Mouse (Mus musculus): ENCODE measurements around the gene Foxo1. TPM values are rescaled to one million over a fixed set of nuclear protein-coding genes. Genes with fewer than 3 reads are reported as not detected.

Foxo1 gene
- polyA plus RNA-seq, 2 experiments = 1.0 to 1.4 TPM

GRCm38 (mm10) chr3:52267293-52267651 lies 864 bp upstream of the Foxo1 start:
- Histone ChIP-seq H3K27me3 (ENCODE audit: control insufficient read depth, insufficient read depth, low read length) (peaks cover 26% of the 10 kb centered on the region), H3K9ac (replicated peaks) (peak overlapping the region; percentile 50), H3K27ac (no peak overlapping the region), H3K36me3 (replicated peaks; ENCODE audit: control insufficient read depth, insufficient read depth, low read depth) (no peaks in the 10 kb centered on the region), H3K9me3 (ENCODE audit: control insufficient read depth, low read length) (no peaks in the 10 kb centered on the region), H3K4me1 (replicated peaks; ENCODE audit: control insufficient read depth in 2 of 2, insufficient read depth in 2 of 2, low read length in 1 of 2) (peaks cover 6 to 9% of the 10 kb centered on the region in 2 experiments), H3K4me3 (ENCODE audit: insufficient read depth in 1 of 2, low read depth in 2 of 2, low read length in 2 of 2) (peak overlapping the region; percentile 68 to 74), H3K4me2 (ENCODE audit: low read depth) (peak overlapping the region; percentile 84)
- ATAC-seq (ENCODE audit: insufficient read depth) (no peak), DNase-seq (ENCODE audit: low read depth in 3 of 3, low spot score in 3 of 3) (peak in 1 of 3 experiments; percentile 27)
- no peak for TF ChIP-seq EP300 (IDR thresholded peaks at IDR 0.05; ENCODE audit: low read depth)
- TF ChIP-seq CTCF (IDR thresholded peaks at IDR 0.05; ENCODE audit: low read depth) = no peak
- under 1% methylated on average over 15 of the region's 15 CpGs for WGBS (ENCODE audit: insufficient replicate concordance)

- Histone ChIP-seq H3K4me2 (ENCODE audit: low read depth) (peak overlapping the region; percentile 84), H3K9me3 (ENCODE audit: control insufficient read depth, low read length) (no peaks in the 10 kb centered on the region), H3K27ac (no peak overlapping the region), H3K4me3 (ENCODE audit: insufficient read depth in 1 of 2, low read depth in 2 of 2, low read length in 2 of 2) (peak overlapping the region; percentile 68 to 84), H3K36me3 (replicated peaks; ENCODE audit: control insufficient read depth, insufficient read depth, low read depth) (no peaks in the 10 kb centered on the region), H3K4me1 (replicated peaks; ENCODE audit: control insufficient read depth in 2 of 2, insufficient read depth in 2 of 2, low read length in 1 of 2) (peaks cover 6 to 9% of the 10 kb centered on the region in 2 experiments), H3K27me3 (ENCODE audit: control insufficient read depth, insufficient read depth, low read length) (peaks cover 26% of the 10 kb centered on the region), H3K9ac (replicated peaks) (peak overlapping the region; percentile 64)
- peak; percentile 54; the same call in 1 of the 2 replicates for ATAC-seq (ENCODE audit: insufficient read depth)
- TF ChIP-seq EP300 (IDR thresholded peaks at IDR 0.05; ENCODE audit: low read depth) = no peak
- TF ChIP-seq CTCF (IDR thresholded peaks at IDR 0.05; ENCODE audit: low read depth) = no peak
- no peak for DNase-seq (ENCODE audit: low read depth in 3 of 3, low spot score in 3 of 3)
- 0% methylated on average over 18 of the region's 40 CpGs for WGBS (ENCODE audit: insufficient replicate concordance)
Measured at GRCm38 (mm10) chr3:52268487-52268736, 276 bp downstream of the Foxo1 start.

GRCm38 (mm10) chr3:52268737-52269513 lies 789 bp downstream of the Foxo1 start:
- TF ChIP-seq CTCF (IDR thresholded peaks at IDR 0.05; ENCODE audit: low read depth) = no peak
- TF ChIP-seq EP300 (IDR thresholded peaks at IDR 0.05; ENCODE audit: low read depth) = no peak
- H3K27ac ChIP-seq = no peak overlapping the region
- H3K27me3 ChIP-seq (ENCODE audit: control insufficient read depth, insufficient read depth, low read length) = peaks cover 26% of the 10 kb centered on the region
- no peaks in the 10 kb centered on the region for H3K9me3 ChIP-seq (ENCODE audit: control insufficient read depth, low read length)
- H3K4me3 ChIP-seq (ENCODE audit: insufficient read depth in 1 of 2, low read depth in 2 of 2, low read length in 2 of 2) = peak overlapping the region; percentile 68 to 84
- no peak for DNase-seq (ENCODE audit: low read depth in 3 of 3, low spot score in 3 of 3)
- H3K4me1 ChIP-seq (replicated peaks; ENCODE audit: control insufficient read depth in 2 of 2, insufficient read depth in 2 of 2, low read length in 1 of 2) = peaks cover 6 to 9% of the 10 kb centered on the region in 2 experiments
- no peaks in the 10 kb centered on the region for H3K36me3 ChIP-seq (replicated peaks; ENCODE audit: control insufficient read depth, insufficient read depth, low read depth)
- WGBS (ENCODE audit: insufficient replicate concordance) = under 1% methylated on average over 77 of the region's 89 CpGs
- peak; percentile 16; the same call in 1 of the 2 replicates for ATAC-seq (ENCODE audit: insufficient read depth)
- peak overlapping the region; percentile 84 for H3K4me2 ChIP-seq (ENCODE audit: low read depth)
- peak overlapping the region; percentile 64 for H3K9ac ChIP-seq (replicated peaks)

- ATAC-seq (ENCODE audit: insufficient read depth) = 0 out of 2 replicates have a peak, but pooled peaks have one; percentile 24
- peaks cover 26% of the 10 kb centered on the region for H3K27me3 ChIP-seq (ENCODE audit: control insufficient read depth, insufficient read depth, low read length)
- peak overlapping the region; percentile 68 to 84 for H3K4me3 ChIP-seq (ENCODE audit: insufficient read depth in 1 of 2, low read depth in 2 of 2, low read length in 2 of 2)
- WGBS (ENCODE audit: insufficient replicate concordance) = 1% methylated on average over 53 of the region's 55 CpGs
- peaks cover 6 to 9% of the 10 kb centered on the region in 2 experiments for H3K4me1 ChIP-seq (replicated peaks; ENCODE audit: control insufficient read depth in 2 of 2, insufficient read depth in 2 of 2, low read length in 1 of 2)
- H3K9ac ChIP-seq (replicated peaks) = no peak overlapping the region
- H3K27ac ChIP-seq = no peak overlapping the region
- no peaks in the 10 kb centered on the region for H3K9me3 ChIP-seq (ENCODE audit: control insufficient read depth, low read length)
- peak overlapping the region; percentile 84 for H3K4me2 ChIP-seq (ENCODE audit: low read depth)
- H3K36me3 ChIP-seq (replicated peaks; ENCODE audit: control insufficient read depth, insufficient read depth, low read depth) = no peaks in the 10 kb centered on the region
- TF ChIP-seq EP300 (IDR thresholded peaks at IDR 0.05; ENCODE audit: low read depth) (no peak), CTCF (IDR thresholded peaks at IDR 0.05; ENCODE audit: low read depth) (no peak)
- DNase-seq (ENCODE audit: low read depth in 3 of 3, low spot score in 3 of 3) = peak in 2 of 3 experiments; percentile 29 to 31
Measured at GRCm38 (mm10) chr3:52269514-52270351, 1.6 kb downstream of the Foxo1 start.

- Histone ChIP-seq H3K27ac (no peak overlapping the region), H3K4me2 (ENCODE audit: low read depth) (peak overlapping the region; percentile 84), H3K9ac (replicated peaks) (no peak overlapping the region), H3K36me3 (replicated peaks; ENCODE audit: control insufficient read depth, insufficient read depth, low read depth) (no peaks in the 10 kb centered on the region), H3K4me1 (replicated peaks; ENCODE audit: control insufficient read depth in 2 of 2, insufficient read depth in 2 of 2, low read length in 1 of 2) (peaks cover 6 to 9% of the 10 kb centered on the region in 2 experiments), H3K27me3 (ENCODE audit: control insufficient read depth, insufficient read depth, low read length) (peaks cover 26% of the 10 kb centered on the region), H3K9me3 (ENCODE audit: control insufficient read depth, low read length) (no peaks in the 10 kb centered on the region), H3K4me3 (ENCODE audit: insufficient read depth in 1 of 2, low read depth in 2 of 2, low read length in 2 of 2) (peak overlapping the region; percentile 68 to 84)
- 28% methylated on average over 3 of the region's 3 CpGs for WGBS (ENCODE audit: insufficient replicate concordance)
- no peak for ATAC-seq (ENCODE audit: insufficient read depth)
- DNase-seq (ENCODE audit: low read depth in 3 of 3, low spot score in 3 of 3) = no peak
- no peak for TF ChIP-seq EP300 (IDR thresholded peaks at IDR 0.05; ENCODE audit: low read depth)
- no peak for TF ChIP-seq CTCF (IDR thresholded peaks at IDR 0.05; ENCODE audit: low read depth)
Measured at GRCm38 (mm10) chr3:52270511-52270910, 2.4 kb downstream of the Foxo1 start.

All from liver, embryonic 14.5 days (tissue).